Mouse (Mus musculus) stomach, embryonic 14.5 days (tissue): ENCODE results near the gene Col8a2. TPM values are rescaled to one million over a fixed set of nuclear protein-coding genes. Genes with fewer than 3 reads are reported as not detected.

ENCODE experiments used
- ATAC-seq: fragments of 200-750 bp; cut with Nextera tagmentation; 2 replicates; pipeline ENCODE4 v1.8.0; 2017; ENCODE audit warnings: low read depth, moderate TSS enrichment; ENCODE audit not compliant: insufficient number of reproducible peaks, insufficient read depth, low FRiP score
- H3K27ac ChIP-seq: fragments of 300-500 bp; sonication (generic); 2 replicates; pipeline ENCODE4 v1.5.1; 2014; ENCODE audit warnings: mild to moderate bottlenecking, low read length, moderate library complexity, mixed read lengths
- H3K27me3 ChIP-seq: fragments of 300-500 bp; sonication (generic); 2 replicates; pipeline ENCODE4 v1.6.1; 2014; ENCODE audit warnings: low read length, control low read depth, mixed read lengths; ENCODE audit not compliant: control insufficient read depth, insufficient read depth
- H3K36me3 ChIP-seq: fragments of 300-500 bp; sonication (generic); 2 replicates; pipeline ENCODE4 v1.6.1; 2014; ENCODE audit warnings: mild to moderate bottlenecking, control low read depth, low read length, moderate library complexity, mixed read lengths; ENCODE audit not compliant: control insufficient read depth, insufficient read depth
- H3K4me1 ChIP-seq: fragments of 300-500 bp; sonication (generic); 2 replicates; pipeline ENCODE4 v1.6.1; 2014; ENCODE audit warnings: low read length, control low read depth, mixed read lengths; ENCODE audit not compliant: control insufficient read depth, insufficient read depth
- H3K4me2 ChIP-seq: fragments of 300-500 bp; sonication (generic); replicated peaks from 2 replicates; pipeline ENCODE4 v1.6.1; 2014; ENCODE audit warnings: low read depth, low read length, control low read depth
- H3K4me3 ChIP-seq: fragments of 300-500 bp; sonication (generic); 2 replicates; pipeline ENCODE4 v1.5.1; 2014; ENCODE audit warnings: low read depth, low read length, control low read depth
- H3K9ac ChIP-seq: fragments of 300-500 bp; sonication (generic); replicated peaks from 2 replicates; pipeline ENCODE4 v1.6.1; 2014; ENCODE audit warnings: low read depth, mild to moderate bottlenecking, control low read depth, low read length, moderate library complexity, mixed read lengths
- H3K9me3 ChIP-seq: fragments of 300-500 bp; sonication (generic); 2 replicates; pipeline ENCODE4 v1.6.1; 2016; ENCODE audit warnings: low read depth, low read length, control low read depth; ENCODE audit not compliant: control insufficient read depth
- WGBS: fragments of 180-500 bp; shearing (Covaris S2); extraction: QIAGEN DNeasy Blood & Tissue Kit; methylation state at CpG from one replicate; pipeline ENCODE4 v1.1.7; 2014; 5-methylcytosine and 5-hydroxymethylcytosine counted together
- polyA plus RNA-seq: library from polyadenylated mRNA; unstranded; fragments of >200 nt; fragmentation: Nextera tagmentation; extraction: Ambion mirVana; gene quantifications from 2 replicates; pipeline ENCODE4 v1.2.1, GENCODE M21; 2014

Col8a2 gene
- polyA plus RNA-seq, 1 experiment from 2014 or later: 10.2 TPM

GRCm38 (mm10) chr4:126360069-126360468 lies 73.5 kb downstream of the Col8a2 start:
- no peak for ATAC-seq
- H3K9ac ChIP-seq: no peak overlapping the region

More at GRCm38 (mm10) chr4:126360069-126360468, 73.5 kb downstream of the Col8a2 start:
- WGBS: 84% methylated on average over 1 of the region's 1 CpGs
- Histone ChIP-seq H3K27me3 (no peaks in the 10 kb centered on the region), H3K36me3 (peaks cover 7% of the 10 kb centered on the region), H3K4me2 (no peak overlapping the region), H3K9me3 (no peaks in the 10 kb centered on the region), H3K27ac (no peak overlapping the region), H3K4me3 (no peak overlapping the region), H3K4me1 (no peaks in the 10 kb centered on the region)

Other genes with a start within 250 kb of the Col8a2 start
- gene Mrps15, start 239.9 kb upstream of the Col8a2 start, polyA plus RNA-seq: 137 and 148 TPM in 2 replicates
- gene Oscp1, start 228.2 kb upstream of the Col8a2 start, polyA plus RNA-seq: 13.3 and 16.0 TPM in 2 replicates
- 57.5 and 58.4 TPM in 2 replicates for gene Lsm10, start 190.2 kb upstream of the Col8a2 start, polyA plus RNA-seq
- 20.0 and 23.6 TPM in 2 replicates for gene Stk40, start 182.8 kb upstream of the Col8a2 start, polyA plus RNA-seq
- 70.2 and 76.5 TPM in 2 replicates for gene Eva1b, start 139.0 kb upstream of the Col8a2 start, polyA plus RNA-seq
- gene Sh3d21, start 123.3 kb upstream of the Col8a2 start, polyA plus RNA-seq: 7.4 and 8.7 TPM in 2 replicates
- 258 and 268 TPM in 2 replicates for gene Thrap3, start 84.0 kb upstream of the Col8a2 start, polyA plus RNA-seq
- 37.2 and 38.7 TPM in 2 replicates for gene Map7d1, start 30.4 kb upstream of the Col8a2 start, polyA plus RNA-seq
- gene Trappc3, start 24.5 kb upstream of the Col8a2 start, polyA plus RNA-seq: 14.7 and 17.1 TPM in 2 replicates
- gene Adprhl2, start 34.9 kb downstream of the Col8a2 start, polyA plus RNA-seq: 48.5 and 50.4 TPM in 2 replicates
- gene Tekt2, start 38.9 kb downstream of the Col8a2 start, polyA plus RNA-seq: 9.4 and 11.9 TPM in 2 replicates
- 17.4 and 18.7 TPM in 2 replicates for gene Ago3, start 142.8 kb downstream of the Col8a2 start, polyA plus RNA-seq
- gene Ago1, start 181.8 kb downstream of the Col8a2 start, polyA plus RNA-seq: 13.3 and 13.8 TPM in 2 replicates
- gene Ago4, start 246.7 kb downstream of the Col8a2 start, polyA plus RNA-seq: 2.4 and 3.3 TPM in 2 replicates